Mouse (Mus musculus): Measurements from ENCODE around the gene Pard3b. TPM values are rescaled to one million over a fixed set of nuclear protein-coding genes. Genes with fewer than 3 reads are reported as not detected.

The Pard3b gene
- total RNA-seq, 1 experiment from 2014 or later: 1.6 TPM

GRCm38 (mm10) chr1:62414521-62414920 lies 775.9 kb downstream of the Pard3b start:
- ATAC-seq (ENCODE audit: extremely low read depth, insufficient number of reproducible peaks, low FRiP score, poor library complexity, severe bottlenecking): no peak

DNA sequence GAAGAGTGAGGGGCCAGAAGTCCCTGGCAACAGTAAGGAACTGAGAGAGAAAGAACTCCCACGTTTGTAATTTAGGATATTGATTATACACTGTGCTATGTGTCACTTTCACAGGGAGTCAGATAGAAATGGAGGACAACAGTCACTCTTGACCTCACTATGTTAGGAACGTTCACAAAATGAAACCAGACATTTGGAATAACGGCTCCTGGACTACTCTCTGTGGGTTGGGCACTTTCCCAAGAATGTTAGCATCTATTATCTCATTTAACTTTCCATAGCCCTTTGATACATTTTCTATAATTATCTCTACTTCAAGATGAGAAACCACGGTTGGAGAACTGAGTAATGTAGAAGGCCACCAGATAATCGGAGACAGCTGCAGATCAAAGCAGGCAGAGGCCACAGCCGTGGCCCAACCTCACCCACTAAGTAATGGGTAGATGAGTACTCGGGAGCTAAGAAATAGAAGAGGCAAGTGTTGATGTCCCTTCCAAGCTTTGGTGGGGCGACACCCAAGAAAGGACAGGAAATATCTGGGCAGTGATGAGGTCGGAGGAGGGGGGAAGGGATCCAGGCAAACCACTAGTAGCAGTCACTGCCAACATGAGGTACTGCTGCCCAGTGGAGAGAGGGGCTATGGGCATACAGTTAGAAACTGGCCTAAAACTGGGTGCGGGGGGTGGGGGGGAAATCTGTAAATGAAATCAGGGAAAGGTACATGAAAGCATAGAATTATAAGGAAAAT lies 778.2 kb downstream of the Pard3b start:
- no peak for ATAC-seq (ENCODE audit: extremely low read depth, insufficient number of reproducible peaks, low FRiP score, poor library complexity, severe bottlenecking)

DNA sequence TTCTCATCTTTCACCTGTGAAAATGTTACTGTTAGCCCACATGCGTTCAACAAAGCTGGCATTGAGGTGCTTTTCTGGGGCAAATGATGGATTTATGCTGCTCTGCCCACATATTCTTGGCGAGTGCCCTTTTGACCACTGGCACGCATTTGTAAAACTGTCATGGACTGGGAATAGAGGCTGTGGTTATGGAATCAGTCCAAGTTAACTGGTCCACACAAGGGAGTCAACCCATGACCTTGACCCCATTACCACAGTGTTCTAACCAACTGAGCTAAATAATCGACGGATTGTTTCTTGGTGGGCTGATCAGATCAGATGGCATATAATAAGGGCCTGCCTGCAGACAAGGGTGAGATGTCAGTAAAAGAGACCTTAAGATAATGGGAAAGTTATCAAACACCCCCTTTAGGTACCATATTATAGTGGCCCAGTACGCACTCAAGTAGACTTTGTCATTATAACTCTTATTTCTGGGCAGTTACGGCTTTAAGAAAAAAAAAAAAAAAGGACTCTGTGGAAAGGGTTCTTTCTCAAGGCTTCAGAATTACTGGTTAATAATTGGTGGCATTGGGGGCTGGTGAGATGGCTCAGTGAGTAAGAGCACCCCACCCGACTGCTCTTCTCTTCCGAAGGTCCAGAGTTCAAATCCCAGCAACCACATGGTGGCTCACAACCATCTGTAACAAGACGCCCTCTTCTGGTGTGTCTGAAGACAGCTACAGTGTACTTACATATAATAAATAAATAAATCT lies 784.4 kb downstream of the Pard3b start:
- no peak for ATAC-seq (ENCODE audit: extremely low read depth, insufficient number of reproducible peaks, low FRiP score, poor library complexity, severe bottlenecking)

DNA sequence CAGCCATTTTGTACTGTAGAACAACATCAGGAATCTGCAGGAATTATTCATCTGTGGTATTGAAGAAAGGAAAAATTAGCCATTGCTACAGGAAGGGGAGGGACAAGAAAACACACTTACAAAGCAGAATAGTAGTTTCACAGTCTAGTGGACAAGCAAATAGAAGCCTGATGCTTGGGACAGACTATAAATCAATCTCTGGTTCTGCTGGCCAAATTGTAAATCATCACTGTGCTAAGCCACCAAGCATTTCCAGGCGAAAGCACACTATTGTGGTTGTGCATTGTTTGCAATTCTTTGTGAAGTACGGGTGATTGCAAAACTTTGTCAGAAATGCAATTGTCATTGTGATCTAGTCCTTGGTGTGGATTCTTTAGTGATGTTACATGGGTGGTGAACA lies 786.7 kb downstream of the Pard3b start:
- no peak for ATAC-seq (ENCODE audit: extremely low read depth, insufficient number of reproducible peaks, low FRiP score, poor library complexity, severe bottlenecking)

DNA sequence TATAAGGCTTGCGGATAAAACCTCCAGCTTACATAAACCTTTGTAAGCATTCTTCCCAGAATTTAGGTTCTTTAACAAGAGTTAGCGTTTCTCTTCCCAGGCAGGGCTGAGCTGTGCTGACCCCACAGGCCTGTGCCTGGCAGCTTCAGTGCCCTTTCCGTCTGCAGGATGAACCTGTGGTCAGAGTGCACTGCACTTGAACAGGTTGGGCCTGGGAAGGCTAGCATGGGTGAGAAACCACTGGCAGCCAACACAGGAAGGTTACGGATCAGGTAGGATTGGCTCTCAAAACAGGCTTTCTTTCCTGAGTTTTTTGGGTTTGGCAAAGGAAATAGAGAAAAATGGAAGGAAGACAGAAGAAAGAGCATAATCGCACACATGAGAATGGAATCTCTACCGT lies 790.1 kb downstream of the Pard3b start:
- ATAC-seq (ENCODE audit: extremely low read depth, insufficient number of reproducible peaks, low FRiP score, poor library complexity, severe bottlenecking): no peak

- ATAC-seq (ENCODE audit: extremely low read depth, insufficient number of reproducible peaks, low FRiP score, poor library complexity, severe bottlenecking): no peak
Measured at GRCm38 (mm10) chr1:62429333-62430182, 790.9 kb downstream of the Pard3b start.

DNA sequence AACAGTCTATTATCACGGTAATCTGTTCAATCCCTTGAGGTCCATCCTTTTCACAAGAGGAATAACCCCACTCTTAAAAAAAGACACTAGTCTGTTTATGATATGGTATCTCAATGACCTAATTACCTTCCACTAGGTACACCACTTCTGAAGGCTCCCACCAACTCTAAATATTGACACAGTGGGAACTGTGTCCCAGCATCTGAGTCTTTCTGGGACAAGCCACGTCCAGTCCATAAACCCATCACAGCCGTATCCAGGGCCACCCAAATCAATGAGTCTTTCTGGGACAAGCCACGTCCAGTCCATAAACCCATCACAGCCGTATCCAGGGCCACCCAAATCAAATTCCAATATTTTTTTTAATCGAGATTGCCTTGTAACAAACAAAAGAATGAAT lies 792.4 kb downstream of the Pard3b start:
- ATAC-seq (ENCODE audit: extremely low read depth, insufficient number of reproducible peaks, low FRiP score, poor library complexity, severe bottlenecking): no peak

- ATAC-seq (ENCODE audit: extremely low read depth, insufficient number of reproducible peaks, low FRiP score, poor library complexity, severe bottlenecking): no peak
Measured at GRCm38 (mm10) chr1:62433891-62434290, 795.3 kb downstream of the Pard3b start.

GRCm38 (mm10) chr1:62435844-62436243 lies 797.2 kb downstream of the Pard3b start:
- ATAC-seq (ENCODE audit: extremely low read depth, insufficient number of reproducible peaks, low FRiP score, poor library complexity, severe bottlenecking): no peak

- no peak for ATAC-seq (ENCODE audit: extremely low read depth, insufficient number of reproducible peaks, low FRiP score, poor library complexity, severe bottlenecking)
Measured at GRCm38 (mm10) chr1:62436304-62436703, 797.7 kb downstream of the Pard3b start.

GRCm38 (mm10) chr1:62437493-62437892 lies 798.9 kb downstream of the Pard3b start:
- no peak for ATAC-seq (ENCODE audit: extremely low read depth, insufficient number of reproducible peaks, low FRiP score, poor library complexity, severe bottlenecking)

- ATAC-seq (ENCODE audit: extremely low read depth, insufficient number of reproducible peaks, low FRiP score, poor library complexity, severe bottlenecking): no peak
Measured at GRCm38 (mm10) chr1:62444406-62444805, 805.8 kb downstream of the Pard3b start.

DNA sequence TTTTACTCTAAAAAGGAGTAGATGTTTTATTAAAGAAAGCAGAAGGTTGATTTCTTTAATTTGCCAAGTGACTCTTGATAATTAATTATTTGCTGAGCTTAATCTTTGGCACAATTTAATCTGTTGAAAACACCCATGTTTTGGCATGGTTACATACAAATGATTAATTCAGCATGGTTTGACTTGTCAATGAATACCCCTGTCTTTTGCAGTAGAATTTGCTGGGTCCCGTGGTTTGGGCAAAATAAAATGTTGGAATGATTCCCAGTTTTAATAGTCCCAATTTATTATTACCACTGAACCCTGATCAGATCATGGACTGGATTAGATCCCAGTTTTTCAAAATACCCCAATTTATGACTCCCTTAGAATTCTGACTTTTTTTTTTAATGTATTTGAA lies 808.2 kb downstream of the Pard3b start:
- ATAC-seq (ENCODE audit: extremely low read depth, insufficient number of reproducible peaks, low FRiP score, poor library complexity, severe bottlenecking): no peak

- no peak for ATAC-seq (ENCODE audit: extremely low read depth, insufficient number of reproducible peaks, low FRiP score, poor library complexity, severe bottlenecking)
Measured at GRCm38 (mm10) chr1:62449193-62449875, 810.7 kb downstream of the Pard3b start.

GRCm38 (mm10) chr1:62465536-62465935 lies 826.9 kb downstream of the Pard3b start:
- ATAC-seq (ENCODE audit: extremely low read depth, insufficient number of reproducible peaks, low FRiP score, poor library complexity, severe bottlenecking): no peak

DNA sequence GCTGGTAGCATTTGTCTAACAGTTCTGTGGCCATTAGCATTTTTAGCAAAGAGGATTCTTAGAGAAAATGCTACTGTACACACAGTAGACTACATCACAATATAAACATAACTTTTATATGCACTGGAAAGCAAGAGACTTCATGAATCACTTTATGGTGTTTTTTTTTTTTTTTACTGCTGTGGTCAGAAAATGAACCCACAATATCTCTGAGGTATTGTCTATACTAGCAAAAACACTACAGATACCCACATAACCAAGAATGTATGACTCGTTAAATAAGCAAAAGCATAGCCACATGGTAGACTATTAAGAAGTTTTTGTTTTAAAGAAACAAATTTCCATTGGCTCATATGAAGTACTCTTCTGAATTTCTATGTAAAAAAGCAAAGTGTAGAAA lies 827.9 kb downstream of the Pard3b start:
- ATAC-seq (ENCODE audit: extremely low read depth, insufficient number of reproducible peaks, low FRiP score, poor library complexity, severe bottlenecking): no peak

- peak; percentile 98 for ATAC-seq (ENCODE audit: extremely low read depth, insufficient number of reproducible peaks, low FRiP score, poor library complexity, severe bottlenecking)
Measured at GRCm38 (mm10) chr1:62483059-62483458, 844.4 kb downstream of the Pard3b start.

- no peak for ATAC-seq (ENCODE audit: extremely low read depth, insufficient number of reproducible peaks, low FRiP score, poor library complexity, severe bottlenecking)
Measured at GRCm38 (mm10) chr1:62488871-62489270, 850.2 kb downstream of the Pard3b start.

DNA sequence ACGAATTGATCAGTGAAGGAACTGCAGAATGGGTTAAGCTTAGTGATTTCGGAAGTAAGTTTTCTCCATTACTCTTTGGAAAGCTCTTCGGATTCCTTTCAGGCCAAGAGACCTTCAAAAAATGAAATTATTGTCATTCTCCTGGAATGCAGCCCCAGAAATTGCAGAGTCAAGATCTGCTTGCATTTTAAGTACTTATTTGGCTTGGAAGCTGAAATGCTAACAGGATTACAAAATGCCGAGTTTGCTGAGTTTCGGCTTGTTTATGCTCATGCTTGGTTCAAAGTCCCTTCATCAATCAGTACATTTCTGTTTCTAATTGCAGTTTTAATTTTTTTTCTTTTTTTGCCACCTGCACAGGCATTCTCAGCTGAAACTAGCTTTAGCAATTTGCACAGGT lies 860.5 kb downstream of the Pard3b start:
- no peak for ATAC-seq (ENCODE audit: extremely low read depth, insufficient number of reproducible peaks, low FRiP score, poor library complexity, severe bottlenecking)

Data from neutrophil, adult 5-6 weeks (primary cell).